Mouse (Mus musculus): ENCODE measurements around the gene Zscan26. TPM values are rescaled to one million over a fixed set of nuclear protein-coding genes. Genes with fewer than 3 reads are reported as not detected.

The Zscan26 gene
- 14.8 and 16.0 TPM in 2 replicates for total RNA-seq (2012; rRNA removed)
- 20.9 and 25.9 TPM in 2 replicates for total RNA-seq (2014; rRNA removed)
- polyA plus RNA-seq (2012; ENCODE audit: insufficient read length, low read depth), result 13.4 and 14.2 TPM in 2 replicates

DNA sequence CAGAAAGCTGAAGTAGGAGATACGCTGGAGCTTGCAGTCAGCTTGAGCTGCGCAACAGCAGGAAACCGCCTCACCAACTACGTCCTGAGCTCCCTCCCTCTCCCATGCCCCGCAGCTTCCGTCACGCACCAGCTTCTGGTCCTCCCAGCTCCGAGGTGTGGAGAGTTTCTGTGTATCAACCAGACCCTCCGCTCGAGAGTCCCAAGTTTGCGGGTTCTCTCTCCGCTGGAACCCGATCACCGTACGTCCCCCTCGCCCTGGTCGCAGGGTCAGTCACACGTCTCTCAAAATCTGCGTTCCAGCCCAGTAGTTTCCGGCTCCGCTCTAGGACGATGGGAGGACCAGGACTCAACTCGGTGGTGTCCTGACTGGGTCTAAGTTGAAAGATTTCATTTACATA, at the start of gene Zscan26:
Gene Zscan26 (minus strand): TSS at position 282 of the 400 bp plus-strand sequence.
- in situ Hi-C loops (cut with MboI; ENCODE audit: low pct_ligation_motif_present, low pct_unique_long_range_greater_than_20kb, low sequenced_read_pairs) (loop anchor here (10.0 kb wide), 1 partner anchor 49 kb away; the partner anchor contains the start of gene Zkscan3), dilution Hi-C loops (cut with MboI; ENCODE audit: extremely low pct_ligation_motif_present, extremely low pct_unique_long_range_greater_than_20kb, low sequenced_read_pairs) (no loop called here)
- peak; percentile 89 for DNase-seq (ENCODE audit: extremely low read depth)
- Histone ChIP-seq H3K27me3 (replicated peaks) (no peaks in the 10 kb centered on the region), H3K9me3 (replicated peaks; ENCODE audit: low read length) (no peaks in the 10 kb centered on the region), H3K36me3 (replicated peaks in 1 of 2; ENCODE audit: control insufficient read depth in 1 of 2, insufficient read depth in 1 of 2, low read length in 1 of 2) (peaks cover 5 to 29% of the 10 kb centered on the region in 2 experiments), H3K79me2 (replicated peaks; ENCODE audit: control insufficient read depth, extremely low read depth, insufficient read depth, poor library complexity, severe bottlenecking) (peaks cover 31% of the 10 kb centered on the region), H3K4me3 (replicated peaks in 1 of 3; ENCODE audit: low read depth in 2 of 3, low read length in 2 of 3, poor library complexity in 1 of 3) (peak within 1 kb of the TSS; percentile 83 to 97 (median 94)), H3K27ac (ENCODE audit: insufficient read depth, low read depth) (peak within 1 kb of the TSS; percentile 25; the same call in 1 of the 2 replicates), H3K4me2 (ENCODE audit: insufficient read depth, low read depth, poor library complexity, severe bottlenecking) (peak within 1 kb of the TSS; percentile 96), H3K4me1 (ENCODE audit: control insufficient read depth in 1 of 2, insufficient read depth in 2 of 2) (peaks cover 0 to 20% of the 10 kb centered on the region in 2 experiments; a peak in 2 of 4 replicates), H3K9ac (ENCODE audit: insufficient read depth, low read depth) (peak within 1 kb of the TSS; percentile 80)
- TF ChIP-seq ETS1 (conservative IDR thresholded peaks at IDR 0.05; ENCODE audit: low read depth, low read length), result no peak
- TF ChIP-seq MAX (IDR thresholded peaks at IDR 0.05; ENCODE audit: low read length), result no peak
- no peak for TF ChIP-seq CHD2 (IDR thresholded peaks at IDR 0.05; ENCODE audit: low read length)
- TF ChIP-seq GABPA (IDR thresholded peaks at IDR 0.05; ENCODE audit: insufficient replicate concordance, low read depth, low read length), result peak; percentile 39; the same call in 1 of the 2 replicates
- TF ChIP-seq POLR2AphosphoS2 (IDR thresholded peaks at IDR 0.05; ENCODE audit: low read depth, low read length), result 0 out of 2 replicates have a peak, but pooled peaks have one; percentile 59
- no peak for TF ChIP-seq RAD21 (IDR thresholded peaks at IDR 0.05; ENCODE audit: low read depth, low read length)
- TF ChIP-seq MYC (IDR thresholded peaks at IDR 0.05; ENCODE audit: low read depth, low read length), result peak; percentile 60; the same call in 1 of the 2 replicates
- peak; percentile 85 for TF ChIP-seq SIN3A (IDR thresholded peaks at IDR 0.05; ENCODE audit: low read length)
- peak; percentile 84 for TF ChIP-seq HCFC1 (IDR thresholded peaks at IDR 0.05; ENCODE audit: low read depth, low read length)
- TF ChIP-seq TCF12 (IDR thresholded peaks at IDR 0.05; ENCODE audit: low read depth, low read length), result peak; percentile 83
- TF ChIP-seq EP300 (IDR thresholded peaks at IDR 0.05; ENCODE audit: low read length), result no peak
- TF ChIP-seq RCOR1 (conservative IDR thresholded peaks at IDR 0.05; ENCODE audit: low read depth, low read length), result no peak
- TF ChIP-seq USF1 (IDR thresholded peaks at IDR 0.05; ENCODE audit: low read depth, low read length), result no peak
- no peak for TF ChIP-seq USF2 (conservative IDR thresholded peaks at IDR 0.05; ENCODE audit: low read depth, low read length)
- no peak for TF ChIP-seq ZKSCAN1 (IDR thresholded peaks at IDR 0.05; ENCODE audit: borderline replicate concordance, low read depth, low read length)
- TF ChIP-seq MXI1 (IDR thresholded peaks at IDR 0.05; ENCODE audit: low read depth, low read length), result peak; percentile 28; the same call in 1 of the 2 replicates
- TF ChIP-seq POLR2A (IDR thresholded peaks at IDR 0.05; ENCODE audit: low read depth, low read length), result peak; percentile 91
- TF ChIP-seq MEF2A (IDR thresholded peaks at IDR 0.05; ENCODE audit: borderline replicate concordance, low read depth, low read length), result peak; percentile 28; the same call in 1 of the 2 replicates
- TF ChIP-seq E2F4 (IDR thresholded peaks at IDR 0.05; ENCODE audit: insufficient replicate concordance, low read depth, low read length), result no peak
- TF ChIP-seq TBP (conservative IDR thresholded peaks at IDR 0.05; ENCODE audit: low read depth, low read length), result peak; percentile 83
- TF ChIP-seq ELF1 (IDR thresholded peaks at IDR 0.05; ENCODE audit: low read depth, low read length), result peak; percentile 68
- no peak for TF ChIP-seq JUN (IDR thresholded peaks at IDR 0.05; ENCODE audit: insufficient read depth, low read depth, low read length)
- no peak for TF ChIP-seq CHD1 (IDR thresholded peaks at IDR 0.05; ENCODE audit: low read depth, low read length)
- no peak for TF ChIP-seq BHLHE40 (IDR thresholded peaks at IDR 0.05; ENCODE audit: low read depth, low read length)
- no peak for TF ChIP-seq CTCF (conservative IDR thresholded peaks at IDR 0.05 in 1 of 2, IDR thresholded peaks at IDR 0.05 in 1 of 2; ENCODE audit: low read depth in 2 of 2, low read length in 2 of 2)
- peak; percentile 89 for TF ChIP-seq NELFE (IDR thresholded peaks at IDR 0.05; ENCODE audit: low read depth, low read length)
- TF ChIP-seq SMC3 (IDR thresholded peaks at IDR 0.05; ENCODE audit: low read depth, low read length), result no peak
- TF ChIP-seq MAFK (IDR thresholded peaks at IDR 0.05; ENCODE audit: insufficient replicate concordance, low read length), result no peak
- TF ChIP-seq MAZ (IDR thresholded peaks at IDR 0.05; ENCODE audit: low read depth, low read length), result no peak
- no peak for TF ChIP-seq PAX5 (IDR thresholded peaks at IDR 0.05; ENCODE audit: low read length)
- no peak for TF ChIP-seq JUND (conservative IDR thresholded peaks at IDR 0.05; ENCODE audit: low read depth, low read length)
- no peak for TF ChIP-seq UBTF (IDR thresholded peaks at IDR 0.05; ENCODE audit: low read depth, low read length)
- no peak for TF ChIP-seq ZC3H11A (IDR thresholded peaks at IDR 0.05; ENCODE audit: low read depth, low read length)
- peak; percentile 58 for TF ChIP-seq NRF1 (IDR thresholded peaks at IDR 0.05; ENCODE audit: low read depth, low read length)
- TF ChIP-seq ZMIZ1 (IDR thresholded peaks at IDR 0.05; ENCODE audit: low read depth, low read length), result peak; percentile 23; the same call in 1 of the 2 replicates
- TF ChIP-seq KAT2A (IDR thresholded peaks at IDR 0.05; ENCODE audit: insufficient replicate concordance, low read length), result peak; percentile 70; the same call in 1 of the 2 replicates
- peak; percentile 44; the same call in 1 of the 2 replicates for TF ChIP-seq IRF4 (IDR thresholded peaks at IDR 0.05; ENCODE audit: low read depth, low read length)
- no peak for TF ChIP-seq ZNF384 (IDR thresholded peaks at IDR 0.05; ENCODE audit: low read depth, low read length)
